Mouse (Mus musculus) midbrain, embryonic 13.5 days (tissue): Measurements from ENCODE around the gene Slc13a2. TPM values are rescaled to one million over a fixed set of nuclear protein-coding genes. Genes with fewer than 3 reads are reported as not detected.

ENCODE experiments used
- ATAC-seq: fragments of 200-750 bp; cut with Nextera tagmentation; 2 replicates; pipeline ENCODE4 v1.8.0; 2017; ENCODE audit warnings: mild to moderate bottlenecking, moderate TSS enrichment, moderate library complexity
- H3K27ac ChIP-seq: fragments of 300-500 bp; sonication (generic); 2 replicates; pipeline ENCODE4 v1.5.1; 2015; ENCODE audit warnings: inconsistent platforms, mild to moderate bottlenecking, moderate library complexity
- H3K27me3 ChIP-seq: fragments of 300-500 bp; sonication (generic); 2 replicates; pipeline ENCODE4 v1.6.1; 2015; ENCODE audit warnings: mild to moderate bottlenecking, inconsistent platforms
- H3K36me3 ChIP-seq: fragments of 300-500 bp; sonication (generic); 2 replicates; pipeline ENCODE4 v1.6.1; 2015; ENCODE audit warnings: mild to moderate bottlenecking, inconsistent platforms
- H3K4me1 ChIP-seq: fragments of 300-500 bp; sonication (generic); replicated peaks from 2 replicates; pipeline ENCODE4 v1.6.1; 2015; ENCODE audit warnings: inconsistent platforms
- H3K4me2 ChIP-seq: fragments of 300-500 bp; sonication (generic); replicated peaks from 2 replicates; pipeline ENCODE4 v1.6.1; 2015; ENCODE audit warnings: moderate library complexity, mild to moderate bottlenecking, inconsistent platforms
- H3K4me3 ChIP-seq: fragments of 300-500 bp; sonication (generic); replicated peaks from 2 replicates; pipeline ENCODE4 v1.5.1; 2015; ENCODE audit warnings: mild to moderate bottlenecking, inconsistent platforms
- H3K9ac ChIP-seq: fragments of 300-500 bp; sonication (generic); replicated peaks from 2 replicates; pipeline ENCODE4 v1.6.1; 2015; ENCODE audit warnings: mild to moderate bottlenecking, inconsistent platforms
- H3K9me3 ChIP-seq: fragments of 300-500 bp; sonication (generic); 2 replicates; pipeline ENCODE4 v1.6.1; 2016; ENCODE audit warnings: mild to moderate bottlenecking, inconsistent platforms
- WGBS: fragments of 180-500 bp; shearing (Covaris S2); methylation state at CpG from one replicate; pipeline ENCODE4 v1.1.7; 2015; 5-methylcytosine and 5-hydroxymethylcytosine counted together
- polyA plus RNA-seq: library from polyadenylated mRNA; unstranded; fragments of >200 nt; fragmentation: Nextera tagmentation; extraction: Ambion mirVana; gene quantifications from 2 replicates; pipeline ENCODE4 v1.2.1, GENCODE M21; 2015

The Slc13a2 gene
- polyA plus RNA-seq, 1 experiment from 2014 or later: not detected

GRCm38 (mm10) chr11:78402062-78402461 lies 20.0 kb downstream of the Slc13a2 start:
- H3K4me1 ChIP-seq: peaks cover 5% of the 10 kb centered on the region
- 81% methylated on average over 6 of the region's 6 CpGs for WGBS
- no peak overlapping the region for H3K4me3 ChIP-seq
- no peaks in the 10 kb centered on the region for H3K9me3 ChIP-seq
- no peak for ATAC-seq
- H3K36me3 ChIP-seq: no peaks in the 10 kb centered on the region
- H3K4me2 ChIP-seq: no peak overlapping the region
- H3K27me3 ChIP-seq: no peaks in the 10 kb centered on the region
- no peak overlapping the region for H3K27ac ChIP-seq
- H3K9ac ChIP-seq: no peak overlapping the region

- Histone ChIP-seq H3K27ac (no peak overlapping the region), H3K36me3 (no peaks in the 10 kb centered on the region), H3K4me1 (peaks cover 8% of the 10 kb centered on the region)
These were observed 20.5 kb downstream of the Slc13a2 start for GRCm38 (mm10) chr11:78401469-78401868.

GRCm38 (mm10) chr11:78400936-78401335 lies 21.1 kb downstream of the Slc13a2 start:
- WGBS: 56% methylated on average over 3 of the region's 3 CpGs
- H3K4me3 ChIP-seq: no peak overlapping the region

More at GRCm38 (mm10) chr11:78401469-78401868, 20.5 kb downstream of the Slc13a2 start:
- ATAC-seq: no peak
- WGBS: 75% methylated on average over 3 of the region's 3 CpGs
- Histone ChIP-seq H3K9ac (no peak overlapping the region), H3K27me3 (no peaks in the 10 kb centered on the region), H3K9me3 (no peaks in the 10 kb centered on the region), H3K4me3 (no peak overlapping the region), H3K4me2 (no peak overlapping the region)

GRCm38 (mm10) chr11:78399680-78400079 lies 22.3 kb downstream of the Slc13a2 start:
- Histone ChIP-seq H3K4me2 (no peak overlapping the region), H3K36me3 (no peaks in the 10 kb centered on the region), H3K4me3 (no peak overlapping the region), H3K4me1 (peaks cover 8% of the 10 kb centered on the region), H3K27ac (no peak overlapping the region), H3K9ac (0 out of 2 replicates have a peak overlapping the region, but pooled peaks have one; percentile 11), H3K9me3 (no peaks in the 10 kb centered on the region), H3K27me3 (no peaks in the 10 kb centered on the region)
- 16% methylated on average over 8 of the region's 8 CpGs for WGBS
- no peak for ATAC-seq

More at GRCm38 (mm10) chr11:78400936-78401335, 21.1 kb downstream of the Slc13a2 start:
- Histone ChIP-seq H3K9me3 (no peaks in the 10 kb centered on the region), H3K36me3 (no peaks in the 10 kb centered on the region), H3K9ac (no peak overlapping the region), H3K27me3 (no peaks in the 10 kb centered on the region), H3K4me2 (no peak overlapping the region), H3K4me1 (peaks cover 8% of the 10 kb centered on the region), H3K27ac (no peak overlapping the region)
- no peak for ATAC-seq

- H3K4me3 ChIP-seq: no peak overlapping the region
- H3K27ac ChIP-seq: no peak overlapping the region
- no peak overlapping the region; the same call in 1 of the 2 replicates for H3K9ac ChIP-seq
- WGBS: 52% methylated on average over 6 of the region's 6 CpGs
- peaks cover 8% of the 10 kb centered on the region for H3K4me1 ChIP-seq
- no peak overlapping the region for H3K4me2 ChIP-seq
- ATAC-seq: no peak
- H3K27me3 ChIP-seq: no peaks in the 10 kb centered on the region
- H3K36me3 ChIP-seq: no peaks in the 10 kb centered on the region
- H3K9me3 ChIP-seq: no peaks in the 10 kb centered on the region
These were observed 23.8 kb downstream of the Slc13a2 start for GRCm38 (mm10) chr11:78398212-78398611.

- Histone ChIP-seq H3K36me3 (no peaks in the 10 kb centered on the region), H3K27me3 (no peaks in the 10 kb centered on the region), H3K9ac (peak overlapping the region; percentile 50; the same call in 1 of the 2 replicates), H3K4me2 (peak overlapping the region; percentile 53), H3K9me3 (no peaks in the 10 kb centered on the region), H3K27ac (no peak overlapping the region), H3K4me1 (peaks cover 8% of the 10 kb centered on the region), H3K4me3 (peak overlapping the region; percentile 24; the same call in 1 of the 2 replicates)
- ATAC-seq: peak; percentile 67
- WGBS: 7% methylated on average over 18 of the region's 18 CpGs
These were observed 24.6 kb downstream of the Slc13a2 start for GRCm38 (mm10) chr11:78397397-78397796.

GRCm38 (mm10) chr11:78396950-78397349 lies 25.1 kb downstream of the Slc13a2 start:
- Histone ChIP-seq H3K27me3 (no peaks in the 10 kb centered on the region), H3K9me3 (no peaks in the 10 kb centered on the region), H3K4me1 (peaks cover 8% of the 10 kb centered on the region), H3K27ac (no peak overlapping the region), H3K4me3 (peak overlapping the region; percentile 24; the same call in 1 of the 2 replicates), H3K9ac (peak overlapping the region; percentile 50; the same call in 1 of the 2 replicates), H3K36me3 (no peaks in the 10 kb centered on the region), H3K4me2 (peak overlapping the region; percentile 53)
- WGBS: 38% methylated on average over 11 of the region's 11 CpGs
- 0 out of 2 replicates have a peak, but pooled peaks have one; percentile 10 for ATAC-seq

- Histone ChIP-seq H3K36me3 (no peaks in the 10 kb centered on the region), H3K9me3 (no peaks in the 10 kb centered on the region), H3K27ac (no peak overlapping the region), H3K4me2 (no peak overlapping the region), H3K4me3 (no peak overlapping the region), H3K27me3 (no peaks in the 10 kb centered on the region), H3K4me1 (peaks cover 8% of the 10 kb centered on the region), H3K9ac (no peak overlapping the region)
- WGBS: 95% methylated on average over 3 of the region's 3 CpGs
- no peak for ATAC-seq
These were observed 29.3 kb downstream of the Slc13a2 start for GRCm38 (mm10) chr11:78392728-78393127.

- Histone ChIP-seq H3K4me2 (no peak within 1 kb of the TSS), H3K9me3 (no peaks in the 10 kb centered on the region), H3K9ac (no peak within 1 kb of the TSS), H3K27me3 (no peaks in the 10 kb centered on the region), H3K4me3 (no peak within 1 kb of the TSS), H3K27ac (no peak within 1 kb of the TSS), H3K4me1 (no peaks in the 10 kb centered on the region), H3K36me3 (no peaks in the 10 kb centered on the region)
- 83% methylated on average over 14 of the region's 14 CpGs for WGBS
- ATAC-seq: no peak
These were observed 35.4 kb downstream of the Slc13a2 start, which contains the start of gene Foxn1 for GRCm38 (mm10) chr11:78386508-78387043. TSS of gene Foxn1 (minus strand) at chr11:78386558.

- no peaks in the 10 kb centered on the region for H3K27me3 ChIP-seq
- H3K9ac ChIP-seq: no peak overlapping the region
- no peaks in the 10 kb centered on the region for H3K36me3 ChIP-seq
- no peaks in the 10 kb centered on the region for H3K9me3 ChIP-seq
- no peaks in the 10 kb centered on the region for H3K4me1 ChIP-seq
- H3K4me2 ChIP-seq: no peak overlapping the region
- 88% methylated on average over 10 of the region's 10 CpGs for WGBS
- ATAC-seq: no peak
- no peak overlapping the region for H3K4me3 ChIP-seq
- no peak overlapping the region for H3K27ac ChIP-seq
These were observed 36.2 kb downstream of the Slc13a2 start for GRCm38 (mm10) chr11:78385776-78386175.

- Histone ChIP-seq H3K9ac (no peak overlapping the region), H3K27ac (no peak overlapping the region), H3K4me1 (no peaks in the 10 kb centered on the region), H3K4me3 (no peak overlapping the region), H3K4me2 (no peak overlapping the region), H3K27me3 (no peaks in the 10 kb centered on the region), H3K36me3 (no peaks in the 10 kb centered on the region), H3K9me3 (no peaks in the 10 kb centered on the region)
- no peak for ATAC-seq
- 29% methylated on average over 5 of the region's 5 CpGs for whole genome bisulfite sequencing
These were observed 39.3 kb downstream of the Slc13a2 start for GRCm38 (mm10) chr11:78382701-78383100.

GRCm38 (mm10) chr11:78382286-78382685 lies 39.7 kb downstream of the Slc13a2 start:
- ATAC-seq: no peak
- Histone ChIP-seq H3K27me3 (no peaks in the 10 kb centered on the region), H3K27ac (no peak overlapping the region), H3K4me1 (no peaks in the 10 kb centered on the region), H3K4me3 (no peak overlapping the region), H3K36me3 (no peaks in the 10 kb centered on the region), H3K4me2 (no peak overlapping the region), H3K9me3 (no peaks in the 10 kb centered on the region), H3K9ac (no peak overlapping the region)
- WGBS: 80% methylated on average over 7 of the region's 7 CpGs

GRCm38 (mm10) chr11:78380996-78381395 lies 41.0 kb downstream of the Slc13a2 start:
- Histone ChIP-seq H3K9ac (no peak overlapping the region), H3K27ac (no peak overlapping the region), H3K9me3 (no peaks in the 10 kb centered on the region), H3K27me3 (no peaks in the 10 kb centered on the region), H3K4me1 (no peaks in the 10 kb centered on the region), H3K4me3 (no peak overlapping the region), H3K36me3 (no peaks in the 10 kb centered on the region), H3K4me2 (no peak overlapping the region)
- 84% methylated on average over 3 of the region's 3 CpGs for WGBS
- no peak for ATAC-seq
